Mouse (Mus musculus): Measurements from ENCODE around the gene Capn10.

GRCm38 (mm10) chr1:92930171-92930706 lies 3.9 kb upstream of the Capn10 start:
- TF ChIP-seq EP300 (IDR thresholded peaks at IDR 0.05; ENCODE audit: insufficient read depth, low read depth, low read length) (no peak), CTCF (IDR thresholded peaks at IDR 0.05; ENCODE audit: low read depth, low read length) (no peak)

Data from ES-Bruce4 (cell line).